Mouse (Mus musculus): ENCODE data around the gene Ptprj. TPM values are rescaled to one million over a fixed set of nuclear protein-coding genes. Genes with fewer than 3 reads are reported as not detected.

Gene Ptprj
- polyA plus RNA-seq, 1 experiment from 2014 or later: 3.5 TPM

GRCm38 (mm10) chr2:90613006-90613405 lies 32.6 kb upstream of the Ptprj start:
- Histone ChIP-seq H3K4me1 (ENCODE audit: control insufficient read depth, insufficient read depth, low read length) (no peaks in the 10 kb centered on the region), H3K36me3 (ENCODE audit: control insufficient read depth, insufficient read depth, low read length) (no peaks in the 10 kb centered on the region), H3K27me3 (replicated peaks; ENCODE audit: control insufficient read depth, insufficient read depth, low read length) (no peaks in the 10 kb centered on the region), H3K27ac (ENCODE audit: low read depth, low read length) (no peak overlapping the region), H3K4me2 (ENCODE audit: low read length) (no peak overlapping the region), H3K9ac (ENCODE audit: low read length) (no peak overlapping the region), H3K4me3 (ENCODE audit: low read depth, low read length) (no peak overlapping the region), H3K9me3 (replicated peaks; ENCODE audit: control insufficient read depth, low read length) (no peaks in the 10 kb centered on the region)
- 87% methylated on average over 2 of the region's 2 CpGs for WGBS
- ATAC-seq (no peak), DNase-seq (ENCODE audit: low spot score) (no peak)

GRCm38 (mm10) chr2:90611959-90612571 lies 31.6 kb upstream of the Ptprj start:
- Histone ChIP-seq H3K4me3 (ENCODE audit: low read depth, low read length) (no peak overlapping the region), H3K4me2 (ENCODE audit: low read length) (no peak overlapping the region), H3K9ac (ENCODE audit: low read length) (no peak overlapping the region), H3K4me1 (ENCODE audit: control insufficient read depth, insufficient read depth, low read length) (no peaks in the 10 kb centered on the region), H3K27ac (ENCODE audit: low read depth, low read length) (no peak overlapping the region), H3K27me3 (replicated peaks; ENCODE audit: control insufficient read depth, insufficient read depth, low read length) (no peaks in the 10 kb centered on the region), H3K9me3 (replicated peaks; ENCODE audit: control insufficient read depth, low read length) (no peaks in the 10 kb centered on the region), H3K36me3 (ENCODE audit: control insufficient read depth, insufficient read depth, low read length) (no peaks in the 10 kb centered on the region)
- 86% methylated on average over 10 of the region's 10 CpGs for WGBS
- ATAC-seq: no peak
- no peak for DNase-seq (ENCODE audit: low spot score)

- Histone ChIP-seq H3K4me2 (ENCODE audit: low read length) (no peak overlapping the region), H3K4me3 (ENCODE audit: low read depth, low read length) (no peak overlapping the region), H3K9me3 (replicated peaks; ENCODE audit: control insufficient read depth, low read length) (no peaks in the 10 kb centered on the region), H3K9ac (ENCODE audit: low read length) (no peak overlapping the region), H3K4me1 (ENCODE audit: control insufficient read depth, insufficient read depth, low read length) (no peaks in the 10 kb centered on the region), H3K27me3 (replicated peaks; ENCODE audit: control insufficient read depth, insufficient read depth, low read length) (no peaks in the 10 kb centered on the region), H3K36me3 (ENCODE audit: control insufficient read depth, insufficient read depth, low read length) (no peaks in the 10 kb centered on the region), H3K27ac (ENCODE audit: low read depth, low read length) (no peak overlapping the region)
- 93% methylated on average over 3 of the region's 3 CpGs for WGBS
- ATAC-seq (no peak), DNase-seq (ENCODE audit: low spot score) (no peak)
Measured at GRCm38 (mm10) chr2:90601056-90601455, 20.6 kb upstream of the Ptprj start.

GRCm38 (mm10) chr2:90588141-90588540 lies 7.7 kb upstream of the Ptprj start:
- Histone ChIP-seq H3K4me1 (ENCODE audit: control insufficient read depth, insufficient read depth, low read length) (no peaks in the 10 kb centered on the region), H3K27me3 (replicated peaks; ENCODE audit: control insufficient read depth, insufficient read depth, low read length) (no peaks in the 10 kb centered on the region), H3K4me2 (ENCODE audit: low read length) (no peak overlapping the region), H3K9ac (ENCODE audit: low read length) (no peak overlapping the region), H3K4me3 (ENCODE audit: low read depth, low read length) (no peak overlapping the region), H3K36me3 (ENCODE audit: control insufficient read depth, insufficient read depth, low read length) (no peaks in the 10 kb centered on the region), H3K27ac (ENCODE audit: low read depth, low read length) (no peak overlapping the region), H3K9me3 (replicated peaks; ENCODE audit: control insufficient read depth, low read length) (no peaks in the 10 kb centered on the region)
- ATAC-seq: no peak
- WGBS: 86% methylated on average over 1 of the region's 1 CpGs
- DNase-seq (ENCODE audit: low spot score): no peak

- Histone ChIP-seq H3K4me1 (ENCODE audit: control insufficient read depth, insufficient read depth, low read length) (peaks cover 4% of the 10 kb centered on the region; the same call in 1 of the 2 replicates), H3K36me3 (ENCODE audit: control insufficient read depth, insufficient read depth, low read length) (no peaks in the 10 kb centered on the region), H3K4me2 (ENCODE audit: low read length) (no peak overlapping the region), H3K27me3 (replicated peaks; ENCODE audit: control insufficient read depth, insufficient read depth, low read length) (no peaks in the 10 kb centered on the region), H3K4me3 (ENCODE audit: low read depth, low read length) (no peak overlapping the region), H3K9ac (ENCODE audit: low read length) (no peak overlapping the region), H3K9me3 (replicated peaks; ENCODE audit: control insufficient read depth, low read length) (no peaks in the 10 kb centered on the region), H3K27ac (ENCODE audit: low read depth, low read length) (no peak overlapping the region)
- 44% methylated on average over 4 of the region's 4 CpGs for WGBS
- DNase-seq (ENCODE audit: low spot score) (no peak), ATAC-seq (no peak)
Measured at GRCm38 (mm10) chr2:90584506-90584905, 4.1 kb upstream of the Ptprj start.

- Histone ChIP-seq H3K36me3 (ENCODE audit: control insufficient read depth, insufficient read depth, low read length) (no peaks in the 10 kb centered on the region), H3K27ac (ENCODE audit: low read depth, low read length) (no peak overlapping the region), H3K9me3 (replicated peaks; ENCODE audit: control insufficient read depth, low read length) (no peaks in the 10 kb centered on the region), H3K4me3 (ENCODE audit: low read depth, low read length) (no peak overlapping the region), H3K9ac (ENCODE audit: low read length) (no peak overlapping the region), H3K4me2 (ENCODE audit: low read length) (no peak overlapping the region), H3K27me3 (replicated peaks; ENCODE audit: control insufficient read depth, insufficient read depth, low read length) (no peaks in the 10 kb centered on the region), H3K4me1 (ENCODE audit: control insufficient read depth, insufficient read depth, low read length) (peaks cover 7% of the 10 kb centered on the region)
- ATAC-seq (no peak), DNase-seq (ENCODE audit: low spot score) (no peak)
- WGBS: 25% methylated on average over 5 of the region's 5 CpGs
Measured at GRCm38 (mm10) chr2:90583628-90584131, 3.2 kb upstream of the Ptprj start.

GRCm38 (mm10) chr2:90582814-90583213 lies 2.4 kb upstream of the Ptprj start:
- no peak for DNase-seq (ENCODE audit: low spot score)
- Histone ChIP-seq H3K27me3 (replicated peaks; ENCODE audit: control insufficient read depth, insufficient read depth, low read length) (no peaks in the 10 kb centered on the region), H3K27ac (ENCODE audit: low read depth, low read length) (no peak overlapping the region), H3K4me3 (ENCODE audit: low read depth, low read length) (no peak overlapping the region), H3K4me2 (ENCODE audit: low read length) (no peak overlapping the region), H3K36me3 (ENCODE audit: control insufficient read depth, insufficient read depth, low read length) (no peaks in the 10 kb centered on the region), H3K4me1 (ENCODE audit: control insufficient read depth, insufficient read depth, low read length) (peaks cover 7% of the 10 kb centered on the region), H3K9me3 (replicated peaks; ENCODE audit: control insufficient read depth, low read length) (no peaks in the 10 kb centered on the region), H3K9ac (ENCODE audit: low read length) (no peak overlapping the region)
- 26% methylated on average over 2 of the region's 2 CpGs for WGBS
- ATAC-seq: no peak

GRCm38 (mm10) chr2:90582311-90582710 lies 1.9 kb upstream of the Ptprj start:
- no peak overlapping the region for H3K4me2 ChIP-seq (ENCODE audit: low read length)
- no peaks in the 10 kb centered on the region for H3K27me3 ChIP-seq (replicated peaks; ENCODE audit: control insufficient read depth, insufficient read depth, low read length)
- no peak overlapping the region for H3K4me3 ChIP-seq (ENCODE audit: low read depth, low read length)
- no peak overlapping the region for H3K9ac ChIP-seq (ENCODE audit: low read length)
- no peaks in the 10 kb centered on the region for H3K36me3 ChIP-seq (ENCODE audit: control insufficient read depth, insufficient read depth, low read length)
- no peak for ATAC-seq
- WGBS: 87% methylated on average over 4 of the region's 4 CpGs
- DNase-seq (ENCODE audit: low spot score): no peak
- peaks cover 7% of the 10 kb centered on the region for H3K4me1 ChIP-seq (ENCODE audit: control insufficient read depth, insufficient read depth, low read length)
- no peak overlapping the region for H3K27ac ChIP-seq (ENCODE audit: low read depth, low read length)
- no peaks in the 10 kb centered on the region for H3K9me3 ChIP-seq (replicated peaks; ENCODE audit: control insufficient read depth, low read length)

GRCm38 (mm10) chr2:90581796-90582125 lies 1.3 kb upstream of the Ptprj start:
- no peaks in the 10 kb centered on the region for H3K36me3 ChIP-seq (ENCODE audit: control insufficient read depth, insufficient read depth, low read length)
- H3K4me2 ChIP-seq (ENCODE audit: low read length): no peak overlapping the region
- no peak for ATAC-seq
- no peak overlapping the region for H3K4me3 ChIP-seq (ENCODE audit: low read depth, low read length)
- H3K4me1 ChIP-seq (ENCODE audit: control insufficient read depth, insufficient read depth, low read length): peaks cover 7% of the 10 kb centered on the region
- no peak for DNase-seq (ENCODE audit: low spot score)
- H3K9ac ChIP-seq (ENCODE audit: low read length): no peak overlapping the region
- H3K27ac ChIP-seq (ENCODE audit: low read depth, low read length): no peak overlapping the region
- no peaks in the 10 kb centered on the region for H3K27me3 ChIP-seq (replicated peaks; ENCODE audit: control insufficient read depth, insufficient read depth, low read length)
- WGBS: 73% methylated on average over 1 of the region's 1 CpGs
- no peaks in the 10 kb centered on the region for H3K9me3 ChIP-seq (replicated peaks; ENCODE audit: control insufficient read depth, low read length)
